Mouse (Mus musculus) liver (tissue): Measurements from ENCODE around the gene Smc1a.

Experiments used
- DNase-seq: peaks from one replicate; pipeline ENCODE4 v3.0.0-alpha.2; 2020; ENCODE audit warnings: mixed read lengths

Gene Smc1a

GRCm38 (mm10) chrX:152016151-152017145 lies at the start of gene Smc1a, which contains the start of gene Ribc1:
Smc1a (plus strand) TSS chrX:152016428.
Ribc1 (minus strand) TSS chrX:152016295.
- peak; percentile 90 for DNase-seq

- DNase-seq: no peak
Measured at GRCm38 (mm10) chrX:151999006-151999710, 17.1 kb upstream of the Smc1a start.

GRCm38 (mm10) chrX:152001182-152001684 lies 15.0 kb upstream of the Smc1a start:
- DNase-seq: no peak

- peak; percentile 92 for DNase-seq
Measured at GRCm38 (mm10) chrX:152001737-152002710, 14.2 kb upstream of the Smc1a start, which contains the start of gene Hsd17b10. Hsd17b10 (plus strand) TSS chrX:152001845.

- DNase-seq: no peak
Measured at GRCm38 (mm10) chrX:152002865-152003264, 13.4 kb upstream of the Smc1a start.

- no peak for DNase-seq
Measured at GRCm38 (mm10) chrX:152007863-152008262, 8.4 kb upstream of the Smc1a start.

- no peak for DNase-seq
Measured at GRCm38 (mm10) chrX:152015752-152016150, 477 bp upstream of the Smc1a start.

- DNase-seq: no peak
Measured at GRCm38 (mm10) chrX:152017186-152017585, 958 bp downstream of the Smc1a start.

- DNase-seq: peak; percentile 48
Measured at GRCm38 (mm10) chrX:152019294-152019693, 3.1 kb downstream of the Smc1a start.

- no peak for DNase-seq
Measured at GRCm38 (mm10) chrX:152039865-152040264, 23.6 kb downstream of the Smc1a start.

- DNase-seq: no peak
Measured at GRCm38 (mm10) chrX:152047230-152047629, 31.0 kb downstream of the Smc1a start.

GRCm38 (mm10) chrX:152052546-152052945 lies 36.3 kb downstream of the Smc1a start:
- DNase-seq: no peak

GRCm38 (mm10) chrX:152054094-152054493 lies 37.9 kb downstream of the Smc1a start:
- DNase-seq: no peak

GRCm38 (mm10) chrX:152065674-152066073 lies 49.4 kb downstream of the Smc1a start:
- DNase-seq: no peak

GRCm38 (mm10) chrX:152067789-152068188 lies 51.6 kb downstream of the Smc1a start:
- no peak for DNase-seq

GRCm38 (mm10) chrX:152089832-152090614 lies 73.8 kb downstream of the Smc1a start:
- peak; percentile 10 for DNase-seq

GRCm38 (mm10) chrX:152097572-152097971 lies 81.3 kb downstream of the Smc1a start:
- DNase-seq: no peak
